Mouse (Mus musculus) hindbrain, embryonic 11.5 days (tissue): Measurements from ENCODE around the gene Zc3h14. TPM values are rescaled to one million over a fixed set of nuclear protein-coding genes. Genes with fewer than 3 reads are reported as not detected.

Experiments
- ATAC-seq: fragments of 200-750 bp; cut with Nextera tagmentation; 2 replicates; pipeline ENCODE4 v1.8.0; 2017; ENCODE audit warnings: mild to moderate bottlenecking, moderate TSS enrichment, moderate library complexity; ENCODE audit not compliant: low FRiP score
- DNase-seq: peaks from one replicate; pipeline ENCODE4 v3.0.0-alpha.2; 2015; ENCODE audit warnings: low spot score
- H3K27ac ChIP-seq: fragments of 300-500 bp; sonication (generic); 2 replicates; pipeline ENCODE4 v1.5.1; 2014; ENCODE audit warnings: mild to moderate bottlenecking, low read depth, low read length
- H3K27me3 ChIP-seq: fragments of 300-500 bp; sonication (generic); 2 replicates; pipeline ENCODE4 v1.6.1; 2014; ENCODE audit warnings: mild to moderate bottlenecking, low read length, moderate library complexity, mixed read lengths; ENCODE audit not compliant: control insufficient read depth, insufficient read depth
- H3K36me3 ChIP-seq: fragments of 300-500 bp; sonication (generic); 2 replicates; pipeline ENCODE4 v1.6.1; 2014; ENCODE audit warnings: mild to moderate bottlenecking, low read length, moderate library complexity, mixed read lengths; ENCODE audit not compliant: control insufficient read depth, insufficient read depth
- H3K4me1 ChIP-seq: fragments of 300-500 bp; sonication (generic); replicated peaks from 2 replicates; pipeline ENCODE4 v1.6.1; 2014; ENCODE audit warnings: low read length, mixed read lengths; ENCODE audit not compliant: control insufficient read depth, insufficient read depth
- H3K4me2 ChIP-seq: fragments of 300-500 bp; sonication (generic); replicated peaks from 2 replicates; pipeline ENCODE4 v1.6.1; 2014; ENCODE audit warnings: mild to moderate bottlenecking, low read depth, low read length
- H3K4me3 ChIP-seq: fragments of 300-500 bp; sonication (generic); 2 replicates; pipeline ENCODE4 v1.5.1; 2014; ENCODE audit warnings: low read depth, low read length
- H3K9ac ChIP-seq: fragments of 300-500 bp; sonication (generic); 2 replicates; pipeline ENCODE4 v1.6.1; 2014; ENCODE audit warnings: low read depth, low read length
- H3K9me3 ChIP-seq: fragments of 300-500 bp; sonication (generic); 2 replicates; pipeline ENCODE4 v1.6.1; 2016; ENCODE audit warnings: low read length; ENCODE audit not compliant: control insufficient read depth
- WGBS: fragments of 180-500 bp; shearing (Covaris S2); extraction: QIAGEN DNeasy Blood & Tissue Kit; methylation state at CpG from one replicate; pipeline ENCODE4 v1.1.7; 2014; 5-methylcytosine and 5-hydroxymethylcytosine counted together
- polyA plus RNA-seq: library from polyadenylated mRNA; unstranded; fragments of >200 nt; fragmentation: Nextera tagmentation; extraction: Ambion mirVana; gene quantifications from 2 replicates; pipeline ENCODE4 v1.2.1, GENCODE M21; 2014

Zc3h14 gene
- polyA plus RNA-seq, 1 experiment from 2014 or later = 165 TPM

DNA sequence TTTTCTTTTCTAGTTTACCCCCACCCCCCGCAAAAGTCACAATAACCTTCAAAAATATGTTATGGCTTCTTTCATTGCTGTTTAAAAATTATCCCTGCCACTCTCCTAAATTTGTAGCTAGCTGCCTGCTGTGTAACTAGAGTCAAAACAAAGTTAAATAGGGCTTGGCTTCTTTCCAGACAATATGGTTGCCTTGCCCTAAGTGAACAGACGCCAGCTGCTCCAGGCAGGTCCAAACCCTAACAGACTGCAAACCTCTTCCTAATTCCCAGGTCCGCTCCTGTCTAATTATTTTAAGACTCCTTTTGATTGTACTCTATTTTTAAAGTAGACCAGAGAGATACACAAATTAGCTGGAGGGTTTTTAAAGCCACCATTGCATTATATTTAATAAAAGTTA, 26.1 kb upstream of the Zc3h14 start:
- no peaks in the 10 kb centered on the region for H3K9me3 ChIP-seq
- ATAC-seq (no peak), DNase-seq (no peak)
- H3K27ac ChIP-seq = no peak overlapping the region
- no peak overlapping the region for H3K4me3 ChIP-seq
- H3K27me3 ChIP-seq = no peaks in the 10 kb centered on the region
- H3K36me3 ChIP-seq = no peaks in the 10 kb centered on the region
- H3K9ac ChIP-seq = no peak overlapping the region
- no peaks in the 10 kb centered on the region for H3K4me1 ChIP-seq
- no peak overlapping the region for H3K4me2 ChIP-seq
- WGBS = 77% methylated on average over 3 of the region's 3 CpGs

GRCm38 (mm10) chr12:98721030-98721429, 25.7 kb upstream of the Zc3h14 start:
- no peaks in the 10 kb centered on the region for H3K36me3 ChIP-seq
- no peaks in the 10 kb centered on the region for H3K4me1 ChIP-seq
- no peak overlapping the region for H3K27ac ChIP-seq
- no peak overlapping the region for H3K4me2 ChIP-seq
- no peaks in the 10 kb centered on the region for H3K27me3 ChIP-seq
- ATAC-seq = no peak
- no peak overlapping the region for H3K4me3 ChIP-seq
- WGBS = 76% methylated on average over 3 of the region's 3 CpGs
- H3K9me3 ChIP-seq = no peaks in the 10 kb centered on the region
- no peak overlapping the region for H3K9ac ChIP-seq
- no peak for DNase-seq

DNA sequence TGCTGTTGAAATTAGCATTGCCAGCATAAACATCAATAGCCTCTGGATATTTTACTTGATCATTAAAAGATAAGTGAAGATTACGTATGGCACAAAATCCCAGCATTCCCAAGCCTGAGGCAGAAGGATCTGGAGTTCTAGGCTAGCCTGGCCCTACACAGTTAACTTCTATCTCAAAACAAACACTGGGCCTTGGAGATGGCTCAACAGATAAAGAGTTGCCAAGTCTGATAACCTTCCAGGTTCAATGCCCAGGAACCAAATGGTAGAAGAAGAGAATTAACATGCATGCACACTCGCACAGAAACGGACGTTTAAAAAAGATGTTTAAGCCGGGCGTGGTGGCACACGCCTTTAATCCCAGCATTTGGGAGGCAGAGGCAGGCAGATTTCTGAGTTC, 22.5 kb upstream of the Zc3h14 start:
- DNase-seq = no peak
- no peaks in the 10 kb centered on the region for H3K9me3 ChIP-seq
- WGBS = 95% methylated on average over 7 of the region's 7 CpGs

DNA sequence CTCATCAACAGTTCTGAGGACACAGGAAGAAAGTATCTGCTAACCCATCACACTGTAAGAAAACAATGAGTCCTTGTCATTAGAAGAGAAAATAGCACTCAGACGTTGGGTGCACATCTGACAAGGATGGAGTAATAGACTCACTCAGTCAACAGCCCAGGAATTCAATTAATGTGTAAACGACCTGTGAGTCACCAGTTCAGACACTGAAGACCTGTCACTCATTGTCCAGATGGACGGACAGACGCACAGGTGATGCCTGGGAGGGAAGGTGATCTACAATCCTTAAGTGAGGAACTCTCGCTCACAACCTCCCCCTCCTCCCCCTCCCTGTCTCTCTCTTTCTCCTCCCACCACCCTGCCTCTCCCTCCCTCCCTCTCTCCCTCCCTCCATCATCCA, 21.8 kb upstream of the Zc3h14 start:
- WGBS = 74% methylated on average over 5 of the region's 5 CpGs
- H3K4me2 ChIP-seq = no peak overlapping the region
- H3K9me3 ChIP-seq = no peaks in the 10 kb centered on the region
- H3K4me1 ChIP-seq = no peaks in the 10 kb centered on the region
- ATAC-seq = no peak
- H3K4me3 ChIP-seq = no peak overlapping the region
- DNase-seq = no peak
- H3K27me3 ChIP-seq = no peaks in the 10 kb centered on the region
- H3K9ac ChIP-seq = no peak overlapping the region
- H3K27ac ChIP-seq = no peak overlapping the region
- H3K36me3 ChIP-seq = no peaks in the 10 kb centered on the region

More for the DNA sequence above, 22.5 kb upstream of the Zc3h14 start:
- no peak for ATAC-seq
- Histone ChIP-seq H3K27me3 (no peaks in the 10 kb centered on the region), H3K4me2 (no peak overlapping the region), H3K27ac (no peak overlapping the region), H3K4me3 (no peak overlapping the region), H3K36me3 (no peaks in the 10 kb centered on the region), H3K9ac (no peak overlapping the region), H3K4me1 (no peaks in the 10 kb centered on the region)

DNA sequence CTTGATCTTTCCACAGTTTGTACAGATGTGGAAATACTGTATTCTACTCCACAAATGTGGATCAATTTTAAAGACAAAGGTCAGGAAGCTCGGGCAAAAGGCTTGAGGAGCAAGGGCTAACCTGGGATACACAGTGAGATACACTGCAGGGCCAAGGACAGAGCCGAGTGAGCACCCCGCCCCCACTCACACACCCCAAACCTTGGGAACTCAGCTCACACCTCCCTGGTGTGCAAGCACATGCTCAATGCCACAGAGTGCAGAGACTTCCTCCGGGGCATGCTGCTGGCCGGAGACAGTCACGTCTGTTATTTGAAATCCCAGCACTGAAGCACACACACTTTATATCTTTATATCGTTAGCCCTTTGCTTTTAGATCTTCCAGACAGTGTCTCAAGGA, 20.7 kb upstream of the Zc3h14 start:
- DNase-seq (no peak), ATAC-seq (no peak)
- H3K9me3 ChIP-seq = no peaks in the 10 kb centered on the region
- no peak overlapping the region for H3K4me2 ChIP-seq
- H3K9ac ChIP-seq = no peak overlapping the region
- no peak overlapping the region for H3K4me3 ChIP-seq
- no peaks in the 10 kb centered on the region for H3K36me3 ChIP-seq
- WGBS = 80% methylated on average over 7 of the region's 7 CpGs
- H3K27me3 ChIP-seq = no peaks in the 10 kb centered on the region
- no peak overlapping the region for H3K27ac ChIP-seq
- no peaks in the 10 kb centered on the region for H3K4me1 ChIP-seq

- H3K27ac ChIP-seq = no peak overlapping the region
- H3K4me3 ChIP-seq = no peak overlapping the region
- DNase-seq = no peak
- 85% methylated on average over 7 of the region's 7 CpGs for WGBS
- H3K4me1 ChIP-seq = no peaks in the 10 kb centered on the region
- no peaks in the 10 kb centered on the region for H3K36me3 ChIP-seq
- no peaks in the 10 kb centered on the region for H3K9me3 ChIP-seq
- no peak for ATAC-seq
- no peak overlapping the region for H3K9ac ChIP-seq
- no peak overlapping the region for H3K4me2 ChIP-seq
- H3K27me3 ChIP-seq = no peaks in the 10 kb centered on the region
Observed at GRCm38 (mm10) chr12:98727186-98727585, 19.6 kb upstream of the Zc3h14 start.

- Histone ChIP-seq H3K9ac (no peak overlapping the region), H3K4me3 (no peak overlapping the region), H3K9me3 (no peaks in the 10 kb centered on the region), H3K27ac (no peak overlapping the region), H3K4me2 (no peak overlapping the region), H3K4me1 (peaks cover 3% of the 10 kb centered on the region), H3K36me3 (no peaks in the 10 kb centered on the region), H3K27me3 (no peaks in the 10 kb centered on the region)
- DNase-seq (no peak), ATAC-seq (no peak)
- 93% methylated on average over 11 of the region's 11 CpGs for WGBS
Observed at GRCm38 (mm10) chr12:98730682-98731081, 16.1 kb upstream of the Zc3h14 start.

GRCm38 (mm10) chr12:98733165-98733564, 13.6 kb upstream of the Zc3h14 start:
- DNase-seq = no peak
- Histone ChIP-seq H3K9me3 (no peaks in the 10 kb centered on the region), H3K27me3 (peaks cover 2% of the 10 kb centered on the region; the same call in 1 of the 2 replicates), H3K4me1 (peaks cover 3% of the 10 kb centered on the region), H3K36me3 (no peaks in the 10 kb centered on the region), H3K9ac (no peak overlapping the region), H3K4me3 (peak overlapping the region; percentile 66; the same call in 1 of the 2 replicates), H3K4me2 (peak overlapping the region; percentile 74), H3K27ac (no peak overlapping the region)
- 71% methylated on average over 3 of the region's 3 CpGs for WGBS
- ATAC-seq = no peak

DNA sequence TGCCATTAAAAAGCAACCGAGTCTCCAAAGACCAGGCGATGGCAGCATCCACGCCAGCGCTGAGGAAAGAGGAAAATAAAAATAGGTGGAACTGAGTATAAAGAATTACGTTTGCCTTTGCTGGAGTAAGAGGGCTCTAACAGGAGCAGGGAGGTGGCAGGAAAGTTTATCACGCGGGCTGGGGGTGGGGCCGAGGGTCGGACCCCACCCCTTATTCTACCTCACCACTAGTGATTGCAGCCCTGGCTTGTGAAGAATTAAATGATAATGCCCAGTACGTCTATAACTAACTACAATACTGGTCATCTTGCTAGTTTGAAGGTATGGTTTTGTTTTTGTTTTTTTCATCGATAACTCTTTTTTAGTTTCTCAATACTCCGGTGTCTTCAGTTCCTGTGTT, 13.0 kb upstream of the Zc3h14 start:
- ATAC-seq (no peak), DNase-seq (no peak)
- Histone ChIP-seq H3K4me1 (peaks cover 3% of the 10 kb centered on the region), H3K9ac (peak overlapping the region; percentile 8; the same call in 1 of the 2 replicates), H3K27me3 (peaks cover 5% of the 10 kb centered on the region; the same call in 1 of the 2 replicates), H3K4me3 (peak overlapping the region; percentile 66), H3K4me2 (peak overlapping the region; percentile 74), H3K27ac (no peak overlapping the region), H3K36me3 (no peaks in the 10 kb centered on the region), H3K9me3 (no peaks in the 10 kb centered on the region)
- 19% methylated on average over 12 of the region's 12 CpGs for WGBS
